Mouse (Mus musculus) liver, embryonic 14.5 days (tissue): ENCODE results near the gene Cdiptos.

Experiments used
- CTCF ChIP-seq: IDR thresholded peaks from 2 replicates; pipeline ENCODE4 v1.5.1; 2016; ENCODE audit warnings: antibody characterized with exemption, low read depth, control low read depth
- EP300 ChIP-seq: IDR thresholded peaks from 2 replicates; pipeline ENCODE4 v1.6.1; 2016; ENCODE audit warnings: antibody characterized with exemption, low read depth

- no peak for TF ChIP-seq CTCF
- TF ChIP-seq EP300, result no peak
Observed at GRCm38 (mm10) chr7:126955125-126955524, 20.8 kb downstream of the Cdiptos start.
